Mouse (Mus musculus): ENCODE results near the gene Egf.

DNA sequence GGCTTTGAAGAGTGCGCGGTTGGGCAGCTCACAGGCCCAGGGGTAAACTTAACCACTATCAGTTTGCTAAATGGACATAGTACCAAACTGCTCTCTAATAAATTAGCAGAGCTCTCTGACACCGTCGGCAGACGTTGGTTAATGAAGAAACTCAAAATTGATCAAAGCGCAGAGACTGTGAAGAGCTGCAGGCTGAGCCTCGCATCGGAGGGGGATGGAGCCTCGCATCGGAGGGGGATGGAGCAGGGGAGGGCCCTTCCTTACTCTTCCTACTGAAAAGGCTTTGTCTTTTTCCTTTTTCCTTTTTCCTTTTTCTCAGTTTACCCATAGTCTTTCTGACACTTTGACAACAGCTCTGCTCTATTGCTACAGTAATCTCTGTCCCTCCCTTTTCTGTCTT is 26.3 kb upstream of the Egf start:
- TF ChIP-seq POLR2A (IDR thresholded peaks at IDR 0.05; ENCODE audit: control insufficient read depth, extremely low read depth, insufficient read depth, low read length, poor library complexity) (no peak), CTCF (IDR thresholded peaks at IDR 0.05; ENCODE audit: borderline replicate concordance, control insufficient read depth, extremely low read depth, insufficient read depth, low read length, poor library complexity) (no peak)
